In genomic region chr11:59068922-59069321, GRCm38 (mm10) we compare ENCODE assay signal across 14 mouse cellular contexts.
"Had no signal": no experiment of that assay in that cellular context is flagged by ENCODE, and none has a peak within 500 bp of the region (broad histone marks: within the 10 kb centered on the region; RNA-seq: fewer than 3 reads in every experiment).

No protein-coding gene starts in this region.

- H3K4me2 ChIP-seq: limb, embryonic 13.5 days; neural tube, embryonic 13.5 days had no signal

- H3K9me3 ChIP-seq: limb, embryonic 13.5 days; neural tube, embryonic 13.5 days had no signal

- DNase-seq: kidney, adult 9 months; kidney, postnatal 36 days; lung, adult 18-20 months; lung, postnatal 36 days; midbrain, embryonic 14.5 days; right cerebral cortex, adult 18-20 months; thymus, adult 18-20 months; thymus, postnatal 14 days had no signal

- H3K36me3 ChIP-seq: limb, embryonic 13.5 days; neural tube, embryonic 13.5 days had no signal

- H3K9ac ChIP-seq: limb, embryonic 13.5 days; liver, embryonic 14.5 days; neural tube, embryonic 13.5 days had no signal

- ATAC-seq: intestine, postnatal 0 days had no signal

- H3K4me1 ChIP-seq: limb, embryonic 13.5 days; neural tube, embryonic 13.5 days had no signal

- H3K27me3 ChIP-seq: limb, embryonic 13.5 days; neural tube, embryonic 13.5 days had no signal

- H3K4me3 ChIP-seq: limb, embryonic 13.5 days; neural tube, embryonic 13.5 days had no signal

- H3K27ac ChIP-seq: kidney, postnatal 0 days; limb, embryonic 13.5 days; liver, embryonic 14.5 days; neural tube, embryonic 13.5 days; stomach, postnatal 0 days had no signal
